Mouse (Mus musculus) limb, embryonic 12.5 days (tissue): ENCODE results near the gene Sorcs3. TPM values are rescaled to one million over a fixed set of nuclear protein-coding genes. Genes with fewer than 3 reads are reported as not detected.
A peak's percentile ranks its signal among the peaks of the same experiment; 100 is the strongest.

Experiments
- ATAC-seq: fragments of 200-750 bp; cut with Nextera tagmentation; 2 replicates; pipeline ENCODE4 v1.8.0; 2017; ENCODE audit warnings: low read depth, moderate TSS enrichment; ENCODE audit not compliant: insufficient number of reproducible peaks, insufficient read depth, low FRiP score, low TSS enrichment
- H3K27ac ChIP-seq: fragments of 300-500 bp; sonication (generic); 2 replicates; pipeline ENCODE4 v1.5.1; 2016; ENCODE audit warnings: mild to moderate bottlenecking, moderate library complexity
- H3K27me3 ChIP-seq: fragments of 300-500 bp; sonication (generic); 2 replicates; pipeline ENCODE4 v1.6.1; 2016; ENCODE audit warnings: mild to moderate bottlenecking, moderate library complexity
- H3K36me3 ChIP-seq: fragments of 300-500 bp; sonication (generic); 2 replicates; pipeline ENCODE4 v1.6.1; 2016; ENCODE audit warnings: mild to moderate bottlenecking, moderate library complexity
- H3K4me1 ChIP-seq: fragments of 300-500 bp; sonication (generic); replicated peaks from 2 replicates; pipeline ENCODE4 v1.6.1; 2016
- H3K4me2 ChIP-seq: fragments of 300-500 bp; sonication (generic); 2 replicates; pipeline ENCODE4 v1.6.1; 2016; ENCODE audit warnings: mild to moderate bottlenecking, moderate library complexity
- H3K4me3 ChIP-seq: fragments of 300-500 bp; sonication (generic); replicated peaks from 2 replicates; pipeline ENCODE4 v1.5.1; 2016; ENCODE audit warnings: mild to moderate bottlenecking
- H3K9ac ChIP-seq: fragments of 300-500 bp; sonication (generic); replicated peaks from 2 replicates; pipeline ENCODE4 v1.6.1; 2016; ENCODE audit warnings: mild to moderate bottlenecking, moderate library complexity
- H3K9me3 ChIP-seq: fragments of 300-500 bp; sonication (generic); 2 replicates; pipeline ENCODE4 v1.6.1; 2016; ENCODE audit warnings: mild to moderate bottlenecking, moderate library complexity
- WGBS: fragments of 180-500 bp; shearing (Covaris S2); methylation state at CpG from one replicate; pipeline ENCODE4 v1.1.7; 2016; 5-methylcytosine and 5-hydroxymethylcytosine counted together
- polyA plus RNA-seq: library from polyadenylated mRNA; unstranded; fragments of >200 nt; fragmentation: Nextera tagmentation; extraction: Ambion mirVana; gene quantifications from 2 replicates; pipeline ENCODE4 v1.2.1, GENCODE M21; 2016

The Sorcs3 gene
- polyA plus RNA-seq, 1 experiment from 2014 or later = 1.7 TPM

DNA sequence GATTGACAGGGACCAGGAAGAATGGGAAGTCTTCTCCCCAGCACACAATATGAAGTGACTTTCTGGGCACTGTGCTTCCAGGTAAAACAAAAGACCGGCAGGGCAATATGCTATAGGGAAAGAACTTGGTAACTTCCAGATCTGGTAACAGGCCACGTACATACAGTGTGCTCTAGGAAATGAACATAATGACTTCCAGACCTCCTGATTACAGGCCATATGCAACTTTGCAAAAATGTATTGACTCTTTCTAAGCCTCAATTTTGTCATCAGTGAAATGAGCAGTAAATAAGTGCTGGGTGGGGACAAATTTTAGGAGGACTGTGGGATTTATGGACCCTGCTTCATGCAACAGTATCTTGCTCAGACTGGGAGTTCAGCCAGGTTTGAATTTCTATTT lies 88.4 kb downstream of the Sorcs3 start:
- H3K4me1 ChIP-seq = no peaks in the 10 kb centered on the region
- no peak overlapping the region for H3K27ac ChIP-seq
- H3K36me3 ChIP-seq = no peaks in the 10 kb centered on the region
- no peaks in the 10 kb centered on the region for H3K9me3 ChIP-seq
- no peak overlapping the region for H3K9ac ChIP-seq
- no peak overlapping the region for H3K4me2 ChIP-seq
- H3K4me3 ChIP-seq = no peak overlapping the region
- H3K27me3 ChIP-seq = no peaks in the 10 kb centered on the region
- WGBS = 24% methylated on average over 2 of the region's 2 CpGs
- peak; percentile 64; the same call in 1 of the 2 replicates for ATAC-seq

DNA sequence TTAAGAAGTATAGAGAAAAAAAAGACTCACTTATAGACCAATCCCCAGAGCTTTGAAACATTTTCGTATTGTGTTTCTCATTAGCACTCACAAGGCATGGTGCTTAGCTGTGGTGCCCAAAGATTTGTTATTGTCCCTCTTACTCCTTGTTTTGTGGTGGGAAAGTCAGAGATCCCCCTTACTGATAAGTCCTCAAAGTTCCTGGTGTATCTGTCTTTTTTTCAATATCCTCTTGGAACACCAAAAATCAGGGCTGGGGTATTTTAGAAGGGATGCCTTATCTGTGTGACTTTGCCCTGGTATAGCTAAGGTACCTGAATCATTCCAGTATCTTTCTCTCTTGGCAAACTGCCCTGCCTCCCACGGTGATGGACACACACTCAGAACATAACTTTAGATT lies 92.6 kb downstream of the Sorcs3 start:
- H3K4me3 ChIP-seq = no peak overlapping the region
- H3K4me2 ChIP-seq = no peak overlapping the region
- H3K9me3 ChIP-seq = no peaks in the 10 kb centered on the region
- H3K4me1 ChIP-seq = no peaks in the 10 kb centered on the region; the same call in 1 of the 2 replicates
- no peak overlapping the region for H3K27ac ChIP-seq
- no peaks in the 10 kb centered on the region for H3K36me3 ChIP-seq
- no peak for ATAC-seq
- H3K27me3 ChIP-seq = no peaks in the 10 kb centered on the region
- no peak overlapping the region for H3K9ac ChIP-seq
- 70% methylated on average over 2 of the region's 2 CpGs for WGBS

DNA sequence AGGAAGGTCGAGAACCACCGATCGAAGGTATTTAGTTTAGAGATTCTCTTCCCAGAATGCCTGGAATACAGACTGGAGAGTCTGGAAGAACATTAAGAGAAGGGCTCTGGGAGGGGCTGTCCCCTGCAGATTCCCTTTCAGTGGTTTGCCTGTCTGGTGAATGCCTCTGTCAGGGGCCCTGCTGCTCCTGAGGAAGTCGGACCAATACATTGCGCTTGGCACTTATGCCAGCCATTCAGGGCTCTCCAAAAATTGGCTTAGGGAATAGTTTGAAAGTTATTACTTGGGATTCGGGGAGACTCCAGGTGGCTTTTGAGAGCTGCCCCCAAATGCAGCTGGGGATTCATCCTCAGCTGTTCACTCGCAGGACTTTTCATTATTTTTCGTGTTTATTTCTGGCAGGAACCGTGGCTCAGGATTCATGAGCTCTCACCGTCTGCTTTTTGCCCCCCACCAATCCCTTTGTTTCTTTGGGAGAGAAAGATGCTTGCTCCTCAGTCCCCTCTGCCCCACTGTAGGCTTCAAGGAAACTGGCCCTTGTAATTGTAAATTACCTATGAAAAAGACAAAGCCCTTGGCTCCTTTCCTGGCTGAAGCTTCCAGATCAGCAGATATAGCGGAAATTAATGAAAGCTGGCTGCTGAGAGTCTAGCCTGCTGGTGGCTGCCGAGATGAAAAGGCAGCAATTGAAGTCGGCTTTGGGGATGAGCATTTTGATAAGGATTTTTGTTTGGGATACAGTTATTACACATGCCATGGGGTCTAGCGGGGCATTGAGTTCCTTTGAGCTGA lies 94.8 kb downstream of the Sorcs3 start:
- ATAC-seq = no peak
- Histone ChIP-seq H3K4me2 (no peak overlapping the region), H3K27ac (no peak overlapping the region), H3K9ac (no peak overlapping the region), H3K4me1 (no peaks in the 10 kb centered on the region; the same call in 1 of the 2 replicates), H3K9me3 (no peaks in the 10 kb centered on the region), H3K4me3 (no peak overlapping the region), H3K27me3 (no peaks in the 10 kb centered on the region), H3K36me3 (no peaks in the 10 kb centered on the region)
- WGBS = 58% methylated on average over 14 of the region's 14 CpGs

DNA sequence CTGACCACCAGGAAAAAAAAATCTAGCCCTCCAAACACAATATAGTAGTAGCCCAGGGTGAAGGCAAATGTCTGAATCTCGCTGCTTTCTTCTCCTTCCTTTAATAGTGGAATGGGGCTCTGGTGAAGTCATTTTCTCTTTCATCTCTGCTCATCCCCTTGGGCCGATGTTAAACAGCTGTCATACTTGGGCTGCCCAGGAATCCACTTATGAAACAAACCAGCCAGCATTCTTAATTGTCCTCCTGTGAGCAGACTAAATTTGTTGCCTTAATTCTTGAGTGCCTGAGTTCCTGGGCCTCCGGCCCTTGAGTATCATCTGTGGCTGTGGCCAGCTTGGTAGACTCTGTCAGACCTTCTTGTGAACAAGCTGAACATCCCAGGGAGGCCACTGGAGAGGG lies 95.5 kb downstream of the Sorcs3 start:
- Histone ChIP-seq H3K4me1 (no peaks in the 10 kb centered on the region; the same call in 1 of the 2 replicates), H3K4me2 (no peak overlapping the region), H3K9ac (no peak overlapping the region), H3K4me3 (no peak overlapping the region), H3K9me3 (no peaks in the 10 kb centered on the region), H3K27me3 (no peaks in the 10 kb centered on the region), H3K36me3 (no peaks in the 10 kb centered on the region), H3K27ac (no peak overlapping the region)
- 47% methylated on average over 3 of the region's 3 CpGs for WGBS
- ATAC-seq = no peak

DNA sequence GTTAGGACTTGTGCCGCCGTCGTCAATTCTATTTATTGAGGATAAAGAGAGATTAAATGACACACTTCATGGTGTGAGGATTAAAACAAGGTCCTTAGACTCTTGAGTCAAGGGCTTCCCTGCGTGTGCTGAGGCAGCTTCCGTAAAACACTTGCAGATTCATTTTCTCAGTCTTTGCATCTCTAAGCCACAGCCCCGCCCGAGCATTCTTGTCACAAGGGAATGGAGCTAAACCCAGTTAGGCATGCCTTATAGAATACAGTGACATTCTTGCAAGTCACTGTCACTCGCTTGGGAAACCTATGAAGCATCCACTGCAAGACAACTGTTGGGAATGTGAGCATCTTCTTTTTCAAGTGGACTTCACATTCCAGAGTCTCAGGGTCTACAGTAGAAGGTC lies 102.5 kb downstream of the Sorcs3 start:
- 84% methylated on average over 8 of the region's 8 CpGs for WGBS
- Histone ChIP-seq H3K36me3 (no peaks in the 10 kb centered on the region), H3K4me3 (no peak overlapping the region)

DNA sequence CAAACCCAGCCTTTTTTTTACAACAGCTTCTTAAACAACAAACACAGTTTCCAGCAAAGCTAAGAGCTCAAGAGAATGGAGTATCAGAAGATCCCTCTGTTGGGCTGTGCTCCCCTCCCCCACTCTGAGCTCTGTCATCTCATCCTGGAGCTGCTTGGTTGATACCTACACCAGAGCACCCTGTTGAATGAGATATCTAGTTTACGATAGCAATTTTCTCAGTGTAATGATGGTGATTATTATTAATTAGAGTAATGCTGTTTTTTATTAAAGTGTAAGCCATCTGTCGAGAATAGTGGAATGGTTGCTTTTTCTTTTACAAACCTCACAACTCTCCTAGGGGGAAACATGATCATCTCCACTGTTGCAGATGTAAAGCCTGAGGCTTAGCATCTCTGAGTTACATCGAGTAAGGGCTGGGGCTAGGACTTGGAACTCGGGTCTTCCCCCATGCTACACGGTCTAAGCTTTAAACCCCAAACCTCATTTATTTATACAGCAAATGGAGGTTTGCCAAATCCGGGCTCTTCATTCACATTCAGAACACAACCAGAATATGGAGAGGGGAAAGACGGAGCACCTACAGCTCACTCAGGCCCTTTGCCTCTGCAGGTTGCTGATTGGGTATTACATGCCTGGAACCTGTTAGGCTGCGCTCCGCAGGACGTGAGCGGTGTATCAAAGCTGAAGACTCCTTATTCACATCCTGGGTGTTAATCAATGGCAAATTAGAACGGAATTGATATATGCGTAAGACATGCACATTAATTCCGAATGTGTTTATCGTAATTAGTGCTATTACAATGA lies 103.9 kb downstream of the Sorcs3 start:
- ATAC-seq = no peak
- H3K4me2 ChIP-seq = no peak overlapping the region
- H3K27me3 ChIP-seq = no peaks in the 10 kb centered on the region; the same call in 1 of the 2 replicates
- H3K4me1 ChIP-seq = no peaks in the 10 kb centered on the region
- no peak overlapping the region for H3K4me3 ChIP-seq
- no peaks in the 10 kb centered on the region for H3K9me3 ChIP-seq
- 61% methylated on average over 15 of the region's 15 CpGs for WGBS
- no peak overlapping the region for H3K27ac ChIP-seq
- H3K36me3 ChIP-seq = no peaks in the 10 kb centered on the region
- H3K9ac ChIP-seq = no peak overlapping the region

More for the DNA sequence above, 102.5 kb downstream of the Sorcs3 start:
- H3K4me1 ChIP-seq = no peaks in the 10 kb centered on the region
- H3K4me2 ChIP-seq = no peak overlapping the region
- ATAC-seq = no peak
- no peaks in the 10 kb centered on the region for H3K27me3 ChIP-seq
- H3K9me3 ChIP-seq = no peaks in the 10 kb centered on the region
- H3K9ac ChIP-seq = no peak overlapping the region
- H3K27ac ChIP-seq = no peak overlapping the region

DNA sequence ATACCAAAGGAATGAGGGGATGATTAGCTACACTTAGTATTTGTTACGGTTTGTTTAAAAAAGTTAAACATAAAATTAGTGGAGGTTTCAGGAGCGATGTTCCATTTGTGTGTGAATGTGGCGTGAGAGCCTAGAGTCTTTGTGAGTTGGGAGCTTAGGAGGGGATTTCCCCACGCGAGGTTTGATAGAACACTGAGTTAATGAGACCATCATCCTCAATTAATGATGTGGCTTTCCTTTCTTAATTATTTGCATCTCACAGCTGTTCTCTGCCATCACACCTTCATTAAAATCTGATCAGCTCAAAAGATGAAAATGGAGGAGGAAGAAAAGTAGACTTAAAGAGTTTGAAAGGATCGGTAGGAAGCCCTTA lies 104.5 kb downstream of the Sorcs3 start:
- H3K9me3 ChIP-seq = no peaks in the 10 kb centered on the region
- 80% methylated on average over 6 of the region's 6 CpGs for WGBS
- no peak overlapping the region for H3K27ac ChIP-seq
- no peak overlapping the region for H3K9ac ChIP-seq
- no peaks in the 10 kb centered on the region for H3K36me3 ChIP-seq
- no peak overlapping the region for H3K4me3 ChIP-seq
- H3K4me1 ChIP-seq = no peaks in the 10 kb centered on the region
- no peak for ATAC-seq
- H3K27me3 ChIP-seq = no peaks in the 10 kb centered on the region; the same call in 1 of the 2 replicates
- H3K4me2 ChIP-seq = no peak overlapping the region

DNA sequence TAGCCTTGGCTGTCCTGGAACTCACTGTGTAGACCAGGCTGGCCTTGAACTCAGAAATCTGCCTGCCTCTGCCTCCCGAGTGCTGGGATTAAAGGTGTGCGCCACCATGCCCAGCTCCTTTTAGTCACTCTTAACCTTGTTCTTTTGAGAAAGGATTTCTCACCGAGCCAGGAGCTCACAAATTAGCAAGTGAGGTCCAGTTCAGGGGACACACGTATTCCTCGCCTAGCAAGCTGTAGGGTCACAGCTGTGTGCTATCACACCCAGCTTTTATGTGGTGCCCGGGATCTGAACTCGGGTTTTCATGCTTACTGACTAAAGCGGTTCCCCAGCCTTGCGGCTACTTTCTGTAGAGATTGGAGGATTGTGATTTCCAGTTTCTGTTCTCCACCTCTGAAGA lies 108.0 kb downstream of the Sorcs3 start:
- Histone ChIP-seq H3K9ac (no peak overlapping the region), H3K4me2 (no peak overlapping the region), H3K27ac (no peak overlapping the region), H3K36me3 (no peaks in the 10 kb centered on the region), H3K4me1 (no peaks in the 10 kb centered on the region), H3K27me3 (no peaks in the 10 kb centered on the region; the same call in 1 of the 2 replicates), H3K9me3 (no peaks in the 10 kb centered on the region), H3K4me3 (no peak overlapping the region)
- ATAC-seq = no peak
- WGBS = 92% methylated on average over 9 of the region's 9 CpGs

DNA sequence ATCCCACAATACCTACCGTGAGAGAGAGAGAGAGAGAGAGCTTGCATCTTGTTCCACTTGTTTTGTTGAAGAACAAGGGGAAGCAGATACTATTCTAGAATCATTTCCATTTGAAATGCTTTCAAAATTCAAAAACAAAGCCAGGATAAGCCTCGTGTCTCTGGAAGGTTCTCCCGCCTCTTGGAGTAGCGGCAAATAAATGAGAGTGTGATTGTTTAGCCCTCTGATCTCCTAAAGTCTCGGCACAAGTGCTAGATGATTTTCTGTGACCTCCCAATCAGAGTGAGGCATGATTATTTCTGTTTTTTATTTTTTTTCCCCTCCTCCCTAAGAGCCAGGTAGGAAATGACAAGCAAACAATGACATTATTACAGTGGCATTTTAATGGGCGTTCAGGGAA lies 121.3 kb downstream of the Sorcs3 start:
- ATAC-seq = no peak

DNA sequence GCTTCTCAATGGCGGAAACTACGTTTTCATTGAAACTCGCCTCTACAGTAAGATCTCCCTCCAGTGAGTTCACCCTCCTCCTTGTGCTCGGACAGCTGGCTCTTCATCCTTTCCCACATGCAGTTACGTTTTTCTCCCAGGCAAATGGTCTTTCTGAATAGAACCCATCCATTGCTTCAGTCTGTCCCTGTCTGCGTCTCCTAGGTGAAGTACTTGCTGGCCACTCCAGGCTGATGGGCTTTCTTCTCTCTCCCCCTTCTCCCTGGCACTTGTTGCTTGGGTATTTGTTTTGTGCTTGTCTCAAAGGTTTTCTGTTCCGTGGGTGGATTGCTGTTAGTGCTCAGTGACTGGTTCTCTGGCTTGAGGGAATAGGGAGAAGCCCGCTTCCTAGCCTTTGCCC lies 122.3 kb downstream of the Sorcs3 start:
- no peak overlapping the region for H3K9ac ChIP-seq
- 83% methylated on average over 8 of the region's 8 CpGs for WGBS
- H3K27me3 ChIP-seq = no peaks in the 10 kb centered on the region; the same call in 1 of the 2 replicates
- H3K4me2 ChIP-seq = no peak overlapping the region
- peaks cover 4% of the 10 kb centered on the region; the same call in 1 of the 2 replicates for H3K4me1 ChIP-seq
- H3K36me3 ChIP-seq = no peaks in the 10 kb centered on the region
- no peaks in the 10 kb centered on the region for H3K9me3 ChIP-seq
- H3K4me3 ChIP-seq = no peak overlapping the region
- no peak for ATAC-seq
- H3K27ac ChIP-seq = no peak overlapping the region

More for the DNA sequence above, 121.3 kb downstream of the Sorcs3 start:
- WGBS = 69% methylated on average over 6 of the region's 6 CpGs
- Histone ChIP-seq H3K9ac (no peak overlapping the region), H3K9me3 (no peaks in the 10 kb centered on the region), H3K27me3 (no peaks in the 10 kb centered on the region), H3K4me2 (no peak overlapping the region), H3K27ac (no peak overlapping the region), H3K4me1 (peaks cover 6% of the 10 kb centered on the region; the same call in 1 of the 2 replicates), H3K4me3 (no peak overlapping the region), H3K36me3 (no peaks in the 10 kb centered on the region)

DNA sequence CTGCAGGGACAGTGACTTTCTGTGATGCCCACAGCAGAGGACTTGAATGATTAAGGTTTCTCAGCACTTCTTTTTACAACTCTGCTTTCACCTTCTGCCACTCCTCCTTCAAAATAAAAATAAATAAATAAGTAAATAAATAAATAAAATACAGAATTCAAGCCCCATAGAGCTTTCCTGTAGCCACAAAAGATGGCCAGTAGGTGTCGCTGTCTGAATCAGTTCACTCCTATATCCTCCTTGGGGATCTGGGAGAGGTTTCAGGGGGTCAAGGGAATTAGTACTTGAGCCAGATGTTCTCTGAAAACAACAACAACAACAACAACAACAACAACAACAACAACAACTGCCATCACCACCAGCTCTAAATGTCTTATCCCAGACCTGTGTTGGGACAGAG lies 125.8 kb downstream of the Sorcs3 start:
- 10% methylated on average over 1 of the region's 1 CpGs for WGBS
- no peaks in the 10 kb centered on the region for H3K9me3 ChIP-seq
- H3K4me1 ChIP-seq = no peaks in the 10 kb centered on the region
- H3K36me3 ChIP-seq = no peaks in the 10 kb centered on the region
- no peaks in the 10 kb centered on the region; the same call in 1 of the 2 replicates for H3K27me3 ChIP-seq
- H3K4me2 ChIP-seq = no peak overlapping the region
- H3K9ac ChIP-seq = no peak overlapping the region
- no peak for ATAC-seq
- H3K4me3 ChIP-seq = no peak overlapping the region
- H3K27ac ChIP-seq = no peak overlapping the region
